Mouse (Mus musculus) lung, embryonic 15.5 days (tissue): ENCODE data around the gene Ros1. TPM values are rescaled to one million over a fixed set of nuclear protein-coding genes. Genes with fewer than 3 reads are reported as not detected.

ENCODE experiments used
- ATAC-seq: fragments of 200-750 bp; cut with Nextera tagmentation; 2 replicates; pipeline ENCODE4 v1.8.0; 2017; ENCODE audit warnings: moderate number of reproducible peaks, borderline replicate concordance; ENCODE audit not compliant: low FRiP score, low TSS enrichment; ENCODE audit errors: extremely low read depth
- H3K27ac ChIP-seq: fragments of 300-500 bp; sonication (generic); 2 replicates; pipeline ENCODE4 v1.5.1; 2015; ENCODE audit warnings: moderate library complexity, mild to moderate bottlenecking, inconsistent platforms
- H3K27me3 ChIP-seq: fragments of 300-500 bp; sonication (generic); 2 replicates; pipeline ENCODE4 v1.6.1; 2015; ENCODE audit warnings: inconsistent platforms
- H3K36me3 ChIP-seq: fragments of 300-500 bp; sonication (generic); 2 replicates; pipeline ENCODE4 v1.6.1; 2015; ENCODE audit warnings: inconsistent platforms
- H3K4me1 ChIP-seq: fragments of 300-500 bp; sonication (generic); 2 replicates; pipeline ENCODE4 v1.6.1; 2015; ENCODE audit warnings: inconsistent platforms
- H3K4me2 ChIP-seq: fragments of 300-500 bp; sonication (generic); 2 replicates; pipeline ENCODE4 v1.6.1; 2015; ENCODE audit warnings: inconsistent platforms, mild to moderate bottlenecking, moderate library complexity
- H3K4me3 ChIP-seq: fragments of 300-500 bp; sonication (generic); 2 replicates; pipeline ENCODE4 v1.5.1; 2015; ENCODE audit warnings: mild to moderate bottlenecking, inconsistent platforms
- H3K9ac ChIP-seq: fragments of 300-500 bp; sonication (generic); 2 replicates; pipeline ENCODE4 v1.6.1; 2015; ENCODE audit warnings: inconsistent platforms
- H3K9me3 ChIP-seq: fragments of 300-500 bp; sonication (generic); 2 replicates; pipeline ENCODE4 v1.6.1; 2016; ENCODE audit warnings: inconsistent platforms
- WGBS: fragments of 180-500 bp; shearing (Covaris S2); methylation state at CpG from one replicate; pipeline ENCODE4 v1.1.7; 2015; 5-methylcytosine and 5-hydroxymethylcytosine counted together
- polyA plus RNA-seq: library from polyadenylated mRNA; unstranded; fragments of >200 nt; fragmentation: Nextera tagmentation; extraction: Ambion mirVana; gene quantifications from 2 replicates; pipeline ENCODE4 v1.2.1, GENCODE M21; 2015

The Ros1 gene
- polyA plus RNA-seq, 1 experiment from 2014 or later: 0.07 TPM

GRCm38 (mm10) chr10:52130762-52131161 is 64.3 kb downstream of the Ros1 start:
- ATAC-seq: no peak
- no peak overlapping the region for H3K27ac ChIP-seq
- no peak overlapping the region for H3K9ac ChIP-seq
- no peaks in the 10 kb centered on the region for H3K4me1 ChIP-seq
- no peak overlapping the region for H3K4me2 ChIP-seq
- WGBS: 57% methylated on average over 2 of the region's 2 CpGs
- H3K4me3 ChIP-seq: no peak overlapping the region
- no peaks in the 10 kb centered on the region for H3K9me3 ChIP-seq
- H3K36me3 ChIP-seq: no peaks in the 10 kb centered on the region
- H3K27me3 ChIP-seq: no peaks in the 10 kb centered on the region

GRCm38 (mm10) chr10:52128874-52129412 is 66.1 kb downstream of the Ros1 start:
- no peak overlapping the region for H3K27ac ChIP-seq
- no peak overlapping the region for H3K4me3 ChIP-seq
- no peaks in the 10 kb centered on the region for H3K27me3 ChIP-seq
- no peaks in the 10 kb centered on the region for H3K9me3 ChIP-seq
- no peak for ATAC-seq
- no peak overlapping the region for H3K4me2 ChIP-seq
- H3K4me1 ChIP-seq: no peaks in the 10 kb centered on the region
- 43% methylated on average over 5 of the region's 5 CpGs for WGBS
- H3K9ac ChIP-seq: no peak overlapping the region
- no peaks in the 10 kb centered on the region for H3K36me3 ChIP-seq

- H3K9me3 ChIP-seq: no peaks in the 10 kb centered on the region
- no peak overlapping the region for H3K9ac ChIP-seq
- no peak overlapping the region for H3K4me2 ChIP-seq
- 36% methylated on average over 4 of the region's 4 CpGs for WGBS
- no peak overlapping the region for H3K27ac ChIP-seq
- H3K36me3 ChIP-seq: no peaks in the 10 kb centered on the region
- H3K4me1 ChIP-seq: no peaks in the 10 kb centered on the region
- no peaks in the 10 kb centered on the region for H3K27me3 ChIP-seq
- no peak for ATAC-seq
- no peak overlapping the region for H3K4me3 ChIP-seq
Measured at GRCm38 (mm10) chr10:52106164-52106757, 88.8 kb downstream of the Ros1 start.

- no peaks in the 10 kb centered on the region for H3K27me3 ChIP-seq
- no peak overlapping the region for H3K9ac ChIP-seq
- H3K9me3 ChIP-seq: no peaks in the 10 kb centered on the region
- no peak for ATAC-seq
- H3K4me2 ChIP-seq: no peak overlapping the region
- H3K36me3 ChIP-seq: no peaks in the 10 kb centered on the region
- H3K27ac ChIP-seq: no peak overlapping the region
- WGBS: 78% methylated on average over 1 of the region's 1 CpGs
- H3K4me1 ChIP-seq: no peaks in the 10 kb centered on the region
- H3K4me3 ChIP-seq: no peak overlapping the region
Measured at GRCm38 (mm10) chr10:52101273-52101672, 93.8 kb downstream of the Ros1 start.

GRCm38 (mm10) chr10:52092181-52092580 is 102.9 kb downstream of the Ros1 start:
- H3K4me2 ChIP-seq: no peak overlapping the region
- H3K4me1 ChIP-seq: no peaks in the 10 kb centered on the region
- no peak overlapping the region for H3K9ac ChIP-seq
- ATAC-seq: no peak
- H3K4me3 ChIP-seq: no peak overlapping the region
- no peak overlapping the region for H3K27ac ChIP-seq
- no peaks in the 10 kb centered on the region for H3K27me3 ChIP-seq
- no peaks in the 10 kb centered on the region for H3K36me3 ChIP-seq
- no peaks in the 10 kb centered on the region for H3K9me3 ChIP-seq
- 83% methylated on average over 4 of the region's 4 CpGs for WGBS

- 72% methylated on average over 6 of the region's 6 CpGs for WGBS
- Histone ChIP-seq H3K9ac (no peak overlapping the region), H3K27me3 (no peaks in the 10 kb centered on the region), H3K4me3 (no peak overlapping the region), H3K4me1 (no peaks in the 10 kb centered on the region), H3K9me3 (no peaks in the 10 kb centered on the region), H3K27ac (no peak overlapping the region), H3K4me2 (no peak overlapping the region), H3K36me3 (no peaks in the 10 kb centered on the region)
- no peak for ATAC-seq
Measured at GRCm38 (mm10) chr10:52086681-52087080, 108.4 kb downstream of the Ros1 start.

GRCm38 (mm10) chr10:52072482-52072881 is 122.6 kb downstream of the Ros1 start:
- Histone ChIP-seq H3K27ac (no peak overlapping the region), H3K9me3 (no peaks in the 10 kb centered on the region), H3K4me3 (no peak overlapping the region), H3K4me1 (no peaks in the 10 kb centered on the region), H3K4me2 (no peak overlapping the region), H3K27me3 (no peaks in the 10 kb centered on the region), H3K9ac (no peak overlapping the region), H3K36me3 (no peaks in the 10 kb centered on the region)
- ATAC-seq: no peak

- Histone ChIP-seq H3K4me3 (no peak overlapping the region), H3K4me2 (no peak overlapping the region), H3K4me1 (no peaks in the 10 kb centered on the region), H3K9ac (no peak overlapping the region), H3K9me3 (no peaks in the 10 kb centered on the region), H3K27me3 (no peaks in the 10 kb centered on the region), H3K27ac (no peak overlapping the region), H3K36me3 (no peaks in the 10 kb centered on the region)
- WGBS: 20% methylated on average over 3 of the region's 3 CpGs
- no peak for ATAC-seq
Measured at GRCm38 (mm10) chr10:52048287-52048686, 146.8 kb downstream of the Ros1 start.

GRCm38 (mm10) chr10:52043086-52043485 is 152.0 kb downstream of the Ros1 start:
- Histone ChIP-seq H3K4me1 (no peaks in the 10 kb centered on the region), H3K27ac (no peak overlapping the region), H3K27me3 (no peaks in the 10 kb centered on the region), H3K4me2 (no peak overlapping the region), H3K9ac (no peak overlapping the region), H3K36me3 (no peaks in the 10 kb centered on the region), H3K9me3 (no peaks in the 10 kb centered on the region), H3K4me3 (no peak overlapping the region)
- no peak for ATAC-seq
- 61% methylated on average over 5 of the region's 5 CpGs for WGBS

- Histone ChIP-seq H3K27ac (no peak overlapping the region), H3K4me2 (no peak overlapping the region), H3K4me3 (no peak overlapping the region), H3K9me3 (no peaks in the 10 kb centered on the region), H3K27me3 (no peaks in the 10 kb centered on the region), H3K9ac (no peak overlapping the region), H3K4me1 (no peaks in the 10 kb centered on the region), H3K36me3 (no peaks in the 10 kb centered on the region)
- 76% methylated on average over 1 of the region's 1 CpGs for WGBS
- ATAC-seq: no peak
Measured at GRCm38 (mm10) chr10:52039392-52039791, 155.7 kb downstream of the Ros1 start.

GRCm38 (mm10) chr10:52033729-52034128 is 161.3 kb downstream of the Ros1 start:
- peaks cover 38% of the 10 kb centered on the region for H3K27me3 ChIP-seq
- H3K4me2 ChIP-seq: no peak overlapping the region
- no peaks in the 10 kb centered on the region for H3K36me3 ChIP-seq
- ATAC-seq: no peak
- no peak overlapping the region for H3K9ac ChIP-seq
- no peak overlapping the region for H3K27ac ChIP-seq
- no peak overlapping the region for H3K4me3 ChIP-seq
- no peaks in the 10 kb centered on the region for H3K4me1 ChIP-seq
- no peaks in the 10 kb centered on the region for H3K9me3 ChIP-seq

GRCm38 (mm10) chr10:52029421-52030080 is 165.5 kb downstream of the Ros1 start:
- 5% methylated on average over 10 of the region's 10 CpGs for WGBS
- Histone ChIP-seq H3K9me3 (no peaks in the 10 kb centered on the region), H3K27me3 (peaks cover 80% of the 10 kb centered on the region), H3K4me2 (no peak overlapping the region), H3K4me1 (peaks cover 10% of the 10 kb centered on the region), H3K27ac (no peak overlapping the region), H3K4me3 (no peak overlapping the region), H3K9ac (no peak overlapping the region), H3K36me3 (no peaks in the 10 kb centered on the region)
- ATAC-seq: no peak
